Mouse (Mus musculus) kidney, adult 2 months (tissue): ENCODE results near the gene Nav1.

ENCODE experiments used
- CTCF ChIP-seq: fragments of 200-500 bp; conservative IDR thresholded peaks from 2 replicates; pipeline ENCODE4 v1.5.1; 2011; ENCODE audit warnings: low read depth, mild to moderate bottlenecking, control low read depth, low read length, moderate library complexity, mixed read lengths; ENCODE audit not compliant: insufficient read depth, insufficient read length
- POLR2A ChIP-seq: fragments of 200-500 bp; IDR thresholded peaks from one replicate; pipeline ENCODE4 v1.6.1; 2011; ENCODE audit warnings: low read depth, low read length, control low read depth

DNA sequence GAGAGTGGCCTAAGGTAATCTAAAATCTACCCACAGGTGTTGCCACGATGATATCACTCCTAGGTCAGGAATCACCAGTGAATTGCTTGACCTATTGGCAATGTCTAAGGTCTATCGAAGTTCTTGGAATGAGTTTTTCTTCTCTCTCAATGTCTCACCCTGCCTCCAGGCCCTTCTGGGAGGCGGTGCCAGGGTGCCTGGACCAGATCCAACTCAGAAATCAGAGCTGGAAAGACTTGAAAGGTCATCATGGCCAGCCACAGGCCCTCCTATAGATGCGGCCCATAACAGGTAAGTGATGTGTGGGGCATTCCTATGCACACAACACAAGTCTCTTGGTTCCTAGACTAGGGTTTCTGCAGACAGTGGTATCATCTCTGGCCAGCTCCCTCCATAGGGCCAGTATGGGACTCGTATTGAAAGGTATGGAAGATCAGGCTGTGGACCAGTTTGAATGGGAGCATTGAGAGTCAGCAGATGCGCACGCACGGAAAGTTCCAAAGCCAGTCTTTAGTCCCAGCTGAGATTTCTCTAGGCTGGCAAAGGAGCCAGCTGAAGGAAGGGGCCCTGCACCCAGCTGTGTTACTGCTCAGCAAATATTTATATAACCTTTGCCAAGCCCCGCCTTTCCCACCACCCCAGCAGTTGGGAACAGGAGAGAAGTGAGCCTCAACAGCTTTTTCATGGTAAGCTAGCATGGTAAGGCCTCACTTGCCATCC lies 92.0 kb downstream of the Nav1 start:
- TF ChIP-seq POLR2A (no peak), CTCF (no peak)
